Mouse (Mus musculus) spleen, postnatal 14 days (tissue): ENCODE data around the gene Gm44579.

Experiments used
- DNase-seq, 2 experiments: peaks; one replicate each; pipeline ENCODE4 v3.0.0; 2021 to 2022; ENCODE audit warnings: low spot score in 2 of 2

Gm44579 gene

GRCm38 (mm10) chr15:98220877-98221276 is at the start of gene Gm44579, which contains the start of gene Olfr287:
Gm44579 (minus strand) TSS chr15:98220977.
Olfr287 (minus strand) TSS chr15:98221056.
- DNase-seq, result no peak

GRCm38 (mm10) chr15:98257776-98258175 is 37.0 kb upstream of the Gm44579 start:
- no peak for DNase-seq

GRCm38 (mm10) chr15:98257193-98257592 is 36.4 kb upstream of the Gm44579 start, which contains the start of gene H1fnt:
H1fnt (minus strand) TSS chr15:98257293.
- no peak for DNase-seq

- DNase-seq, result no peak
Observed at GRCm38 (mm10) chr15:98256271-98256670, 35.5 kb upstream of the Gm44579 start.

GRCm38 (mm10) chr15:98235442-98235841 is 14.7 kb upstream of the Gm44579 start:
- no peak for DNase-seq

- no peak for DNase-seq
Observed at GRCm38 (mm10) chr15:98234350-98234749, 13.6 kb upstream of the Gm44579 start, which contains the start of gene Olfr286. Olfr286 (minus strand) TSS chr15:98234450.

GRCm38 (mm10) chr15:98226096-98226495 is 5.3 kb upstream of the Gm44579 start:
- DNase-seq, result no peak

GRCm38 (mm10) chr15:98225610-98226009 is 4.8 kb upstream of the Gm44579 start:
- DNase-seq, result no peak

- no peak for DNase-seq
Observed at GRCm38 (mm10) chr15:98222377-98222776, 1.6 kb upstream of the Gm44579 start.

GRCm38 (mm10) chr15:98214130-98214529 is 6.6 kb downstream of the Gm44579 start:
- DNase-seq, result no peak

- DNase-seq, result no peak
Observed at GRCm38 (mm10) chr15:98213336-98213870, 7.4 kb downstream of the Gm44579 start.

- DNase-seq, result no peak
Observed at GRCm38 (mm10) chr15:98209676-98210075, 11.1 kb downstream of the Gm44579 start.

- DNase-seq, result no peak
Observed at GRCm38 (mm10) chr15:98195442-98195841, 25.3 kb downstream of the Gm44579 start, which contains the start of gene Olfr288. Olfr288 (minus strand) TSS chr15:98195542.

GRCm38 (mm10) chr15:98184456-98184855 is 36.3 kb downstream of the Gm44579 start:
- no peak for DNase-seq

- no peak for DNase-seq
Observed at GRCm38 (mm10) chr15:98181856-98182570, 38.8 kb downstream of the Gm44579 start.

- peak; percentile 48 to 67 for DNase-seq
Observed at GRCm38 (mm10) chr15:98181132-98181711, 39.6 kb downstream of the Gm44579 start.

GRCm38 (mm10) chr15:98180567-98181131 is 40.1 kb downstream of the Gm44579 start:
- no peak for DNase-seq

- DNase-seq, result no peak
Observed at GRCm38 (mm10) chr15:98177320-98177719, 43.5 kb downstream of the Gm44579 start.

- DNase-seq, result no peak
Observed at GRCm38 (mm10) chr15:98173821-98174220, 47.0 kb downstream of the Gm44579 start.

- DNase-seq, result no peak
Observed at GRCm38 (mm10) chr15:98172113-98172512, 48.7 kb downstream of the Gm44579 start.

- no peak for DNase-seq
Observed at GRCm38 (mm10) chr15:98170917-98171316, 49.9 kb downstream of the Gm44579 start.

GRCm38 (mm10) chr15:98170365-98170764 is 50.4 kb downstream of the Gm44579 start:
- DNase-seq, result no peak

GRCm38 (mm10) chr15:98168622-98169004 is 52.2 kb downstream of the Gm44579 start:
- no peak for DNase-seq
